Comparison of ENCODE assay signal across 18 mouse cellular contexts in the genomic region with DNA sequence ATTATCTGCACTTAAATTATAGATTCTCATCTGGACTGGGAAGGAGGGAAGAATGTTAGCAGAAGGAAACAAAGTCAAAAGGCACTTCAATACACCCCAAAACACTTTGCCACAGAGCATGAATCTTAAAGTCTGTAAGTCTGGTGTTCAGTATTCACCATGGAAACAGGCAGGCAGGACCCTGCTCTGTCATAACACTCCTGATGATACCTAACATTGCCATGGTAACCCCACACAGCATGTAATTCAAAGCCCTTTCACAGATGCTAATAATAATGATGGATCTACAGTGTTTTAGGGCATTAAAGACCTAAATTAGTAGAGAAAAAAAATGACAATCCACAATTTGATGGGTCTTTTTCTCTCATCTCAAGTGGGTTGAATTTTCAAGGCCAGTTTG.
DNase-seq lines count a peak whose midpoint lies in the region; ATAC-seq lines count a peak whose summit lies in the region.
"Had no signal": no experiment of that assay in that cellular context is flagged by ENCODE, and none has a peak within 500 bp of the region (broad histone marks: within the 10 kb centered on the region; RNA-seq: fewer than 3 reads in every experiment).

No protein-coding gene starts in this region.

- no peak overlapping the region for H3K27ac ChIP-seq in embryonic facial prominence, embryonic 11.5 days (replicated peaks; ENCODE audit: low read depth, low read length)
- H3K27ac ChIP-seq in embryonic facial prominence, embryonic 10.5 days (replicated peaks): no peak overlapping the region
- peak overlapping the region; percentile 38 for H3K27ac ChIP-seq in midbrain, embryonic 16.5 days (ENCODE audit: low read length)
- H3K27ac ChIP-seq: embryonic facial prominence, embryonic 15.5 days; liver, embryonic 12.5 days had no signal

- H3K4me2 ChIP-seq in embryonic facial prominence, embryonic 11.5 days (ENCODE audit: low read depth, low read length): no peak overlapping the region
- no peak overlapping the region for H3K4me2 ChIP-seq in midbrain, embryonic 16.5 days (ENCODE audit: low read length)
- H3K4me2 ChIP-seq: embryonic facial prominence, embryonic 15.5 days; liver, embryonic 12.5 days; lung, embryonic 14.5 days had no signal

- H3K9me3 ChIP-seq in embryonic facial prominence, embryonic 11.5 days (replicated peaks; ENCODE audit: control insufficient read depth, low read length): no peaks in the 10 kb centered on the region
- no peaks in the 10 kb centered on the region for H3K9me3 ChIP-seq in embryonic facial prominence, embryonic 10.5 days
- no peaks in the 10 kb centered on the region for H3K9me3 ChIP-seq in midbrain, embryonic 16.5 days (replicated peaks; ENCODE audit: control insufficient read depth, low read length, poor library complexity, severe bottlenecking)
- H3K9me3 ChIP-seq: embryonic facial prominence, embryonic 15.5 days; G1E; liver, embryonic 12.5 days had no signal

- no peaks in the 10 kb centered on the region for H3K27me3 ChIP-seq in embryonic facial prominence, embryonic 11.5 days (ENCODE audit: control insufficient read depth, insufficient read depth, low read length)
- H3K27me3 ChIP-seq in embryonic facial prominence, embryonic 10.5 days (replicated peaks; ENCODE audit: low read depth, poor library complexity, severe bottlenecking): no peaks in the 10 kb centered on the region
- no peaks in the 10 kb centered on the region for H3K27me3 ChIP-seq in midbrain, embryonic 16.5 days (ENCODE audit: control insufficient read depth, insufficient read depth, low read depth, low read length)
- H3K27me3 ChIP-seq: embryonic facial prominence, embryonic 15.5 days; liver, embryonic 12.5 days had no signal

- ATAC-seq in embryonic facial prominence, embryonic 11.5 days (replicated peaks; ENCODE audit: insufficient number of reproducible peaks, low FRiP score, low TSS enrichment, low read depth): no peak
- ATAC-seq in midbrain, embryonic 16.5 days: peak; percentile 94
- ATAC-seq: CD4-positive, CD25-positive, alpha-beta regulatory T cell, adult 4 months; liver, embryonic 12.5 days had no signal

- H3K9ac ChIP-seq in embryonic facial prominence, embryonic 11.5 days (replicated peaks; ENCODE audit: low read length): no peak overlapping the region
- H3K9ac ChIP-seq in midbrain, embryonic 16.5 days (ENCODE audit: low read depth, low read length): no peak overlapping the region
- H3K9ac ChIP-seq: embryonic facial prominence, embryonic 15.5 days; liver, embryonic 12.5 days; lung, embryonic 14.5 days had no signal

- no peaks in the 10 kb centered on the region for H3K36me3 ChIP-seq in embryonic facial prominence, embryonic 11.5 days (replicated peaks; ENCODE audit: control insufficient read depth, insufficient read depth, low read depth, low read length)
- H3K36me3 ChIP-seq in embryonic facial prominence, embryonic 10.5 days (replicated peaks): no peaks in the 10 kb centered on the region
- H3K36me3 ChIP-seq in midbrain, embryonic 16.5 days (ENCODE audit: control insufficient read depth, insufficient read depth, low read length): no peaks in the 10 kb centered on the region
- H3K36me3 ChIP-seq: embryonic facial prominence, embryonic 15.5 days; G1E; liver, embryonic 12.5 days had no signal

- DNase-seq in embryonic facial prominence, embryonic 11.5 days (ENCODE audit: low spot score): peak; percentile 52
- no peak for DNase-seq in embryonic facial prominence, embryonic 10.5 days (ENCODE audit: low spot score)
- DNase-seq in layer of hippocampus, adult 9-11 months: peak; percentile 33
- DNase-seq in layer of hippocampus, adult 8-10 months (ENCODE audit: low spot score in 2 of 2): no peak
- peak; percentile 27 for DNase-seq in forelimb bud, embryonic 11.5 days (ENCODE audit: low read depth, low spot score)
- no peak for DNase-seq in adrenal gland, adult 2 months
- DNase-seq in spleen, postnatal 14 days (ENCODE audit: low spot score in 2 of 2): no peak
- DNase-seq: cerebellum, adult 18-20 months; gastrocnemius, postnatal 14 days; kidney, adult 2 months; lung, embryonic 14.5 days; lung, postnatal 4 days; right cerebral cortex, postnatal 14 days had no signal

- H3K4me1 ChIP-seq in embryonic facial prominence, embryonic 11.5 days (ENCODE audit: control insufficient read depth, insufficient read depth, low read length): no peaks in the 10 kb centered on the region
- H3K4me1 ChIP-seq in embryonic facial prominence, embryonic 10.5 days: peaks cover 32% of the 10 kb centered on the region
- peaks cover 18% of the 10 kb centered on the region for H3K4me1 ChIP-seq in midbrain, embryonic 16.5 days (ENCODE audit: control insufficient read depth, insufficient read depth, low read length)

- H3K4me3 ChIP-seq in embryonic facial prominence, embryonic 11.5 days (ENCODE audit: low read depth, low read length): no peak overlapping the region
- no peak overlapping the region for H3K4me3 ChIP-seq in embryonic facial prominence, embryonic 10.5 days
- H3K4me3 ChIP-seq in midbrain, embryonic 16.5 days (ENCODE audit: low read depth, low read length): no peak overlapping the region
- H3K4me3 ChIP-seq: embryonic facial prominence, embryonic 15.5 days; liver, embryonic 12.5 days had no signal

Comparison
In these comparisons a context has a peak if more than half of its experiments do, and no peak if none do; other contexts are left out.
1. DNase-seq: peak in embryonic facial prominence, embryonic 11.5 days (single experiment), layer of hippocampus, adult 9-11 months (single experiment) and forelimb bud, embryonic 11.5 days (single experiment); none in embryonic facial prominence, embryonic 10.5 days (single experiment), layer of hippocampus, adult 8-10 months (0 of 2), adrenal gland, adult 2 months (single experiment) and spleen, postnatal 14 days (0 of 2).